Comparison of ENCODE assay signal across 11 mouse cellular contexts in the genomic region with DNA sequence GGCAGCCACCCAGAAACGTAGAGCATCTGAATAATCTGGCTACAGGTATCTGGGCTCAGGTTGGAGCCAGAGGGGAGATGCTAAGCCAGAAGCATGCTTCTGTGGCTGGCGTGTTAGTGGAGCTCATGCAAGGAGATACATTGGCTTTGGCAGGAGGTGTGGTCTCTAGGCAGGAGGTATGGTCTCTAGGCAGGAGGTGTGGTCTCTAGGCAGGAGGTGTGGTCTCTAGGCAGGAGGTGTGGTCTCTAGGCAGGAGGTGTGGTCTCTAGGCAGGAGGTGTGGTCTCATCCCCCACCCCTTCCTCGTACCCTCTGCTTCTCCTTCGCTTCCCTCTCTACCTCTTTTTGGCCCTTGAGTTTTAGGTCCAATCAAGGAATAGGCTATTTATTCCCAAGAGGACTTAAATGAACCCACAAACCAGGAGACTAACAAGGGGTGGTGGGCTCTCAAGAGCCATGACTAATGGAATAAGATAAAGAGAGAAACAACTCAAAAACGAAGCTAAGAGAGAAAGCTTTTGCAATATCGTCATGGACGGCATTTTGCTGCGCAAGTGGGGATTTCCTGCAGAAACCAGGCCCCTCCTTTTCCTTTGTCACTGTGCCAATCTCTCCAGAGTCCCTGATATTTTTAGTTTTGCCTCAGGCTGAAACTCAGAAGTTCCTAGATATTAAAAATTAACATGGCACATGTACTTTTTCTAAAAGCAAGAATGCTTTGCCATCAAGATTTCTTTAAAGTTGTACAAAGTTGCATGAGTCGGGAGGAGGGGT. TPM values are rescaled to one million over a fixed set of nuclear protein-coding genes. Genes with fewer than 3 reads are reported as not detected.
A peak's percentile ranks its signal among the peaks of the same experiment; 100 is the strongest.
DNase-seq lines count a peak whose midpoint lies in the region; ATAC-seq and TF ChIP-seq lines count a peak whose summit lies in the region.
"Had no signal": no experiment of that assay in that cellular context is flagged by ENCODE, and none has a peak within 500 bp of the region (broad histone marks: within the 10 kb centered on the region; RNA-seq: fewer than 3 reads in every experiment).

No protein-coding gene starts in this region.

- no peak overlapping the region for H3K4me3 ChIP-seq in lung, embryonic 14.5 days (ENCODE audit: low read depth, low read length)
- no peak overlapping the region for H3K4me3 ChIP-seq in kidney, adult 2 months (ENCODE audit: insufficient read depth, low read depth, low read length)
- H3K4me3 ChIP-seq: embryonic facial prominence, embryonic 13.5 days; hindbrain, embryonic 13.5 days had no signal

- no peak for TF ChIP-seq POLR2A in kidney, adult 2 months (IDR thresholded peaks at IDR 0.05; ENCODE audit: low read depth, low read length)

- no peak for TF ChIP-seq CTCF in lung, embryonic 14.5 days (IDR thresholded peaks at IDR 0.05; ENCODE audit: low read depth)
- no peak for TF ChIP-seq CTCF in kidney, adult 2 months (conservative IDR thresholded peaks at IDR 0.05; ENCODE audit: insufficient read depth, insufficient read length, low read depth, low read length)

- no peaks in the 10 kb centered on the region for H3K36me3 ChIP-seq in lung, embryonic 14.5 days (ENCODE audit: insufficient read depth)
- no peaks in the 10 kb centered on the region for H3K36me3 ChIP-seq in kidney, adult 2 months (ENCODE audit: control insufficient read depth, insufficient read depth, low read length)
- H3K36me3 ChIP-seq: embryonic facial prominence, embryonic 13.5 days; hindbrain, embryonic 13.5 days had no signal

- H3K9ac ChIP-seq in lung, embryonic 14.5 days, result no peak overlapping the region
- H3K9ac ChIP-seq: embryonic facial prominence, embryonic 13.5 days; hindbrain, embryonic 13.5 days; liver, embryonic 14.5 days had no signal

- WGBS in lung, embryonic 14.5 days, result 69% methylated on average over 9 of the region's 9 CpGs
- 53% methylated on average over 9 of the region's 9 CpGs for WGBS in kidney, adult 2 months

- H3K4me1 ChIP-seq in lung, embryonic 14.5 days (ENCODE audit: insufficient read depth), result 0 out of 2 replicates have a peak, but pooled peaks cover 3% of the 10 kb centered on the region
- 0 out of 2 replicates have a peak, but pooled peaks cover 2% of the 10 kb centered on the region for H3K4me1 ChIP-seq in kidney, adult 2 months (ENCODE audit: control insufficient read depth, insufficient read depth, low read length)

- peak; percentile 34 to 72 for DNase-seq in adrenal gland, adult (ENCODE audit: inconsistent age in 2 of 2, low spot score in 1 of 2)
- no peak for DNase-seq in adrenal gland, adult 18-20 months (ENCODE audit: low spot score in 2 of 2)
- peak; percentile 72 for DNase-seq in lung, embryonic 14.5 days
- no peak for DNase-seq in lung, postnatal 4 days
- DNase-seq in kidney, adult 2 months, result peak; percentile 84
- DNase-seq in right cerebral cortex, adult 18-20 months, result no peak
- DNase-seq in urinary bladder, adult 2 months (ENCODE audit: low spot score), result no peak

- H3K9me3 ChIP-seq in lung, embryonic 14.5 days (ENCODE audit: low read depth, low read length), result no peaks in the 10 kb centered on the region
- H3K9me3 ChIP-seq: embryonic facial prominence, embryonic 13.5 days; hindbrain, embryonic 13.5 days had no signal

- no peak for ATAC-seq in lung, embryonic 14.5 days (ENCODE audit: insufficient read depth)
- peak; percentile 55 for ATAC-seq in monocyte, adult 5-6 weeks (replicated peaks; ENCODE audit: insufficient number of reproducible peaks, low FRiP score, low TSS enrichment, poor library complexity, severe bottlenecking)

- H3K27ac ChIP-seq in lung, embryonic 14.5 days (ENCODE audit: low read depth), result no peak overlapping the region
- peak overlapping the region; percentile 49 for H3K27ac ChIP-seq in kidney, adult 2 months (ENCODE audit: insufficient read depth, low read depth, low read length)
- H3K27ac ChIP-seq: embryonic facial prominence, embryonic 13.5 days; hindbrain, embryonic 13.5 days; liver, embryonic 14.5 days had no signal

- no peaks in the 10 kb centered on the region for H3K27me3 ChIP-seq in lung, embryonic 14.5 days (ENCODE audit: insufficient read depth, low read length)
- no peaks in the 10 kb centered on the region for H3K27me3 ChIP-seq in kidney, adult 2 months (replicated peaks; ENCODE audit: control insufficient read depth, insufficient read depth, low read length)
- H3K27me3 ChIP-seq: embryonic facial prominence, embryonic 13.5 days; hindbrain, embryonic 13.5 days had no signal

- no peak overlapping the region for H3K4me2 ChIP-seq in lung, embryonic 14.5 days
- H3K4me2 ChIP-seq: embryonic facial prominence, embryonic 13.5 days; hindbrain, embryonic 13.5 days had no signal

RNA-seq across cellular contexts. Expression of a gene that starts 30.4 kb away (rescaled TPM):
- total RNA-seq in adrenal gland, adult 18-20 months (2021), result 10 to 100 TPM; 34.1 to 43.9 TPM
- 17.1 and 18.3 TPM in 2 replicates for polyA plus RNA-seq in lung, embryonic 14.5 days (2014; fragmentation: Nextera tagmentation; extraction: Ambion mirVana)
- polyA plus RNA-seq in kidney, adult 2 months (2012; rRNA removed), result 13.8 and 17.6 TPM in 2 replicates
- total RNA-seq in monocyte, adult 5-6 weeks (2017), result 15.5 to 25.4 TPM (median 23.5 TPM) in 3 replicates
- 8.7 and 14.5 TPM in 2 replicates for polyA plus RNA-seq in urinary bladder, adult 2 months (2012; rRNA removed)

Comparison
In these comparisons a context has a peak if more than half of its experiments do, and no peak if none do; other contexts are left out.
1. DNase-seq: peak in adrenal gland, adult (2 of 2), lung, embryonic 14.5 days (single experiment) and kidney, adult 2 months (single experiment); none in adrenal gland, adult 18-20 months (0 of 2), lung, postnatal 4 days (0 of 2), right cerebral cortex, adult 18-20 months (single experiment) and urinary bladder, adult 2 months (single experiment).